Mouse (Mus musculus) midbrain, embryonic 14.5 days (tissue): ENCODE data around the gene Gm49405. TPM values are rescaled to one million over a fixed set of nuclear protein-coding genes. Genes with fewer than 3 reads are reported as not detected.

Experiments used
- ATAC-seq: fragments of 200-750 bp; cut with Nextera tagmentation; 2 replicates; pipeline ENCODE4 v1.8.0; 2017; ENCODE audit warnings: moderate number of reproducible peaks, moderate library complexity; ENCODE audit not compliant: low FRiP score, low TSS enrichment
- DNase-seq: peaks from one replicate; pipeline ENCODE4 v3.0.0-alpha.2; 2015
- H3K27ac ChIP-seq: fragments of 300-500 bp; sonication (generic); replicated peaks from 2 replicates; pipeline ENCODE4 v1.5.1; 2014; ENCODE audit warnings: mild to moderate bottlenecking, low read depth, low read length, moderate library complexity
- H3K27me3 ChIP-seq: fragments of 300-500 bp; sonication (generic); 2 replicates; pipeline ENCODE4 v1.6.1; 2014; ENCODE audit warnings: low read length, control low read depth, mixed read lengths; ENCODE audit not compliant: control insufficient read depth, insufficient read depth
- H3K36me3 ChIP-seq: fragments of 300-500 bp; sonication (generic); 2 replicates; pipeline ENCODE4 v1.6.1; 2014; ENCODE audit warnings: low read length, control low read depth; ENCODE audit not compliant: control insufficient read depth, insufficient read depth
- H3K4me1 ChIP-seq: fragments of 300-500 bp; sonication (generic); 2 replicates; pipeline ENCODE4 v1.6.1; 2014; ENCODE audit warnings: mild to moderate bottlenecking, antibody characterized with exemption, low read length, control low read depth; ENCODE audit not compliant: control insufficient read depth, insufficient read depth
- H3K4me2 ChIP-seq: fragments of 300-500 bp; sonication (generic); 2 replicates; pipeline ENCODE4 v1.6.1; 2014; ENCODE audit warnings: mild to moderate bottlenecking, low read length, moderate library complexity
- H3K4me3 ChIP-seq: fragments of 300-500 bp; sonication (generic); replicated peaks from 2 replicates; pipeline ENCODE4 v1.5.1; 2014; ENCODE audit warnings: low read depth, low read length
- H3K9ac ChIP-seq: fragments of 300-500 bp; sonication (generic); replicated peaks from 2 replicates; pipeline ENCODE4 v1.6.1; 2014; ENCODE audit warnings: mild to moderate bottlenecking, low read length, moderate library complexity
- H3K9me3 ChIP-seq: fragments of 300-500 bp; sonication (generic); 2 replicates; pipeline ENCODE4 v1.6.1; 2016; ENCODE audit warnings: low read length, control low read depth, mixed read lengths; ENCODE audit not compliant: control insufficient read depth
- WGBS: fragments of 180-500 bp; shearing (Covaris S2); extraction: QIAGEN DNeasy Blood & Tissue Kit; methylation state at CpG from one replicate; pipeline ENCODE4 v1.1.7; 2014; 5-methylcytosine and 5-hydroxymethylcytosine counted together
- polyA plus RNA-seq: library from polyadenylated mRNA; unstranded; fragments of >200 nt; fragmentation: Nextera tagmentation; extraction: Ambion mirVana; gene quantifications from 2 replicates; pipeline ENCODE4 v1.2.1, GENCODE M21; 2014

The Gm49405 gene
- polyA plus RNA-seq, 1 experiment from 2014 or later: 3.3 TPM

GRCm38 (mm10) chr19:3980917-3981316, 19.5 kb upstream of the Gm49405 start:
- no peak overlapping the region for H3K4me2 ChIP-seq
- no peaks in the 10 kb centered on the region for H3K36me3 ChIP-seq
- H3K9me3 ChIP-seq: no peaks in the 10 kb centered on the region
- DNase-seq (no peak), ATAC-seq (no peak)
- no peaks in the 10 kb centered on the region for H3K27me3 ChIP-seq
- H3K9ac ChIP-seq: no peak overlapping the region
- H3K4me1 ChIP-seq: no peaks in the 10 kb centered on the region
- 75% methylated on average over 9 of the region's 9 CpGs for WGBS
- H3K27ac ChIP-seq: no peak overlapping the region
- no peak overlapping the region for H3K4me3 ChIP-seq

GRCm38 (mm10) chr19:3983527-3984200, 16.8 kb upstream of the Gm49405 start:
- Histone ChIP-seq H3K9me3 (no peaks in the 10 kb centered on the region), H3K4me3 (no peak overlapping the region), H3K27ac (no peak overlapping the region), H3K36me3 (no peaks in the 10 kb centered on the region), H3K4me2 (no peak overlapping the region), H3K27me3 (no peaks in the 10 kb centered on the region), H3K4me1 (no peaks in the 10 kb centered on the region), H3K9ac (no peak overlapping the region)
- WGBS: 17% methylated on average over 9 of the region's 9 CpGs
- DNase-seq (no peak), ATAC-seq (no peak)

- no peak overlapping the region for H3K4me2 ChIP-seq
- H3K4me3 ChIP-seq: no peak overlapping the region
- DNase-seq (peak; percentile 6), ATAC-seq (no peak)
- H3K9me3 ChIP-seq: no peaks in the 10 kb centered on the region
- H3K27me3 ChIP-seq: no peaks in the 10 kb centered on the region
- H3K4me1 ChIP-seq: no peaks in the 10 kb centered on the region
- WGBS: 11% methylated on average over 8 of the region's 8 CpGs
- no peak overlapping the region for H3K27ac ChIP-seq
- no peak overlapping the region for H3K9ac ChIP-seq
- no peaks in the 10 kb centered on the region for H3K36me3 ChIP-seq
These were observed 15.2 kb upstream of the Gm49405 start for GRCm38 (mm10) chr19:3985261-3985681.

GRCm38 (mm10) chr19:3986334-3986733, 14.1 kb upstream of the Gm49405 start, which contains the start of gene Acy3:
Acy3 (plus strand) TSS chr19:3986570.
- whole genome bisulfite sequencing: 15% methylated on average over 8 of the region's 8 CpGs
- H3K9ac ChIP-seq: no peak within 1 kb of the TSS; the same call in 1 of the 2 replicates
- no peak within 1 kb of the TSS for H3K4me3 ChIP-seq
- H3K27me3 ChIP-seq: no peaks in the 10 kb centered on the region
- no peak within 1 kb of the TSS for H3K4me2 ChIP-seq
- H3K9me3 ChIP-seq: no peaks in the 10 kb centered on the region
- no peaks in the 10 kb centered on the region for H3K4me1 ChIP-seq
- H3K27ac ChIP-seq: no peak within 1 kb of the TSS
- peak; percentile 48 for DNase-seq
- no peaks in the 10 kb centered on the region for H3K36me3 ChIP-seq
- ATAC-seq: no peak

GRCm38 (mm10) chr19:3988066-3988465, 12.4 kb upstream of the Gm49405 start:
- Histone ChIP-seq H3K36me3 (no peaks in the 10 kb centered on the region), H3K27me3 (no peaks in the 10 kb centered on the region), H3K27ac (no peak overlapping the region), H3K4me3 (no peak overlapping the region), H3K9ac (no peak overlapping the region), H3K9me3 (no peaks in the 10 kb centered on the region), H3K4me1 (no peaks in the 10 kb centered on the region), H3K4me2 (no peak overlapping the region)
- ATAC-seq: no peak
- DNase-seq: no peak
- 93% methylated on average over 14 of the region's 14 CpGs for WGBS

- Histone ChIP-seq H3K36me3 (no peaks in the 10 kb centered on the region), H3K9me3 (no peaks in the 10 kb centered on the region), H3K4me1 (no peaks in the 10 kb centered on the region), H3K4me2 (no peak overlapping the region), H3K27ac (no peak overlapping the region), H3K27me3 (no peaks in the 10 kb centered on the region), H3K9ac (no peak overlapping the region), H3K4me3 (no peak overlapping the region)
- DNase-seq (no peak), ATAC-seq (no peak)
- 89% methylated on average over 4 of the region's 4 CpGs for WGBS
These were observed 11.7 kb upstream of the Gm49405 start for GRCm38 (mm10) chr19:3988750-3989149.

GRCm38 (mm10) chr19:3990804-3991203, 9.6 kb upstream of the Gm49405 start:
- Histone ChIP-seq H3K4me3 (no peak overlapping the region), H3K9me3 (no peaks in the 10 kb centered on the region), H3K27ac (no peak overlapping the region), H3K4me1 (no peaks in the 10 kb centered on the region), H3K9ac (no peak overlapping the region), H3K27me3 (no peaks in the 10 kb centered on the region), H3K36me3 (no peaks in the 10 kb centered on the region), H3K4me2 (no peak overlapping the region)
- DNase-seq (no peak), ATAC-seq (no peak)
- 64% methylated on average over 6 of the region's 6 CpGs for WGBS

- Histone ChIP-seq H3K27ac (no peak overlapping the region), H3K36me3 (no peaks in the 10 kb centered on the region), H3K9ac (no peak overlapping the region), H3K4me3 (no peak overlapping the region), H3K9me3 (no peaks in the 10 kb centered on the region), H3K4me1 (no peaks in the 10 kb centered on the region), H3K27me3 (no peaks in the 10 kb centered on the region), H3K4me2 (no peak overlapping the region)
- WGBS: 96% methylated on average over 3 of the region's 3 CpGs
- ATAC-seq (no peak), DNase-seq (no peak)
These were observed 8.9 kb upstream of the Gm49405 start for GRCm38 (mm10) chr19:3991562-3991961.

- H3K36me3 ChIP-seq: no peaks in the 10 kb centered on the region
- no peaks in the 10 kb centered on the region for H3K9me3 ChIP-seq
- no peaks in the 10 kb centered on the region for H3K4me1 ChIP-seq
- no peak overlapping the region for H3K9ac ChIP-seq
- no peaks in the 10 kb centered on the region for H3K27me3 ChIP-seq
- WGBS: 85% methylated on average over 3 of the region's 3 CpGs
- no peak overlapping the region for H3K4me2 ChIP-seq
- ATAC-seq: no peak
- H3K4me3 ChIP-seq: no peak overlapping the region
- no peak overlapping the region for H3K27ac ChIP-seq
- DNase-seq: no peak
These were observed 8.5 kb upstream of the Gm49405 start for GRCm38 (mm10) chr19:3991966-3992365.
